Mouse (Mus musculus): ENCODE data around the gene Slc22a8. TPM values are rescaled to one million over a fixed set of nuclear protein-coding genes. Genes with fewer than 3 reads are reported as not detected.

The Slc22a8 gene
- polyA plus RNA-seq, 1 experiment, result not detected

DNA sequence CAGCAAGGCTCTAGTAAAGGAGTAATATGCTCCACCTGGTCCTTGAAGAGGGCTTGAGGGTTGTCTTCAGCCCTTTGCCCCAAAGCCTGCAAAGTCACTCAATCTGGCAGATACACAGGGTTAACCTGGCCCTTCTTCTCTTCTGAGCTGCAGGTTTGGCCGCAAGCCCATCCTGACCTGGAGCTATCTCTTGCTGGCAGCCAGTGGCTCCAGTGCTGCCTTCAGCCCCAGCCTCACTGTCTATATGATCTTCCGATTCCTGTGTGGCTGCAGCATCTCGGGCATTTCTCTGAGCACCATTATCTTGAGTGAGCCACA is 14.1 kb downstream of the Slc22a8 start:
- WGBS, result 93% methylated on average over 3 of the region's 3 CpGs
- H3K27ac ChIP-seq (ENCODE audit: insufficient read depth, low read depth, low read length), result no peak overlapping the region
- H3K4me1 ChIP-seq (ENCODE audit: control insufficient read depth, insufficient read depth, low read length), result no peaks in the 10 kb centered on the region
- TF ChIP-seq POLR2A (IDR thresholded peaks at IDR 0.05; ENCODE audit: insufficient read depth, low read depth, low read length) (no peak), CTCF (IDR thresholded peaks at IDR 0.05; ENCODE audit: insufficient read depth, low read depth, low read length) (no peak)
- H3K4me3 ChIP-seq (ENCODE audit: insufficient read depth, low read depth, low read length), result no peak overlapping the region

DNA sequence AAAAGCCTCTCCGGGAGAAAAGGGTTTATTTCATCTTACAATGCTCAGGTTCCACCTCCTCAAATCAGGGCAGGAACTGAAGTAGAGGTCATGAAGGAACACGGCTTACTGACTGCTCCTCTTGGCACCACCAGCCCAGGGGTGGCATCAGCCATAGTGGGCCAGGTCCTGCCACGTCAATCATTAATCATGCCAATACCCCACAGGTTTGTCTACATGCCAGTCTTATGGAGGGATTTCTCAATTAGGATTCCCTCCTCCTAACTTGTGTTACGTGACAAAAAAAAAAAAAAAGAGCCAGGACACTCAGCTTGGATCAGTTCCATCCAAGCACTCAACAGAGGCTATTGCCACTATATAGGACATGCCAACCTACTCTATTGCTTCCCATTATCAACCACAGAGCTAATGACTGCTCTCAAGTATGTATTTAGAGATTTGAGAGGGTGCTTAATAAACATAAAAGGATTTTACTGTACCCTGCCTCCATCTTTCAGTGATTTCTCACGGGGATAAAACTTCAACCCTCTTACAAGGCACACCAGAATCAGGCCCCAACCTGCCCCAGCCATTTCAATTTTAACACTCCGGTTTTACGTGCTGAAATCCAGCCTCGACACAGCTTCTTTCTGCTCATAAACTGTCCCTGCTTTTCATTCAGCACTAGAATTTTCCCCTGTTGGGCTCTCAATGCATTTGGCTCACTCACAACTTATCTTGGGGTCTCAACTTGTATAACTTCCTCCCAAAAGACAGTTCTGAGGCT is 20.5 kb downstream of the Slc22a8 start:
- Histone ChIP-seq H3K4me1 (ENCODE audit: control insufficient read depth, insufficient read depth, low read length) (no peaks in the 10 kb centered on the region), H3K27ac (ENCODE audit: insufficient read depth, low read depth, low read length) (no peak overlapping the region), H3K4me3 (ENCODE audit: insufficient read depth, low read depth, low read length) (no peak overlapping the region)
- WGBS, result 82% methylated on average over 8 of the region's 8 CpGs
- TF ChIP-seq POLR2A (IDR thresholded peaks at IDR 0.05; ENCODE audit: insufficient read depth, low read depth, low read length) (no peak), CTCF (IDR thresholded peaks at IDR 0.05; ENCODE audit: insufficient read depth, low read depth, low read length) (no peak)

DNA sequence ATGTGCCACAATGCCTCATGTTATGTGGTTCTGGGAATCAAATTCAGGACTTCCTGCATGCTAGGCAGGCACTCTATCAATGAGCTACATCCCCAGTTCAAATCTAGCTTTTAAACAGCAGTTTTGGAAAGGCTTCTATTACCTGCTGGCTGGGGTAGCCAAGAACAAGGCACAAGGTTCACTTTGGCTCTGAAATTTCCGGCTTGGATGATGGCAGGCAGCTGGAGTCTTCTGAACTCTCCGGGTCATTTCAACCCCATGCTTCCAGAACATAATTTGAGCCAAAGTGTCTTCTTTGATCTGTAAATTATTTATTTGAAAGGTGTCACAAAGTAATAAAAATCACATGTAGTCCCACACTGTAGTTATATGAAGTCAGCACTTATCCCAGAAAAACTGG is 22.1 kb downstream of the Slc22a8 start:
- no peak overlapping the region for H3K27ac ChIP-seq (ENCODE audit: insufficient read depth, low read depth, low read length)
- no peak overlapping the region for H3K4me3 ChIP-seq (ENCODE audit: insufficient read depth, low read depth, low read length)
- no peaks in the 10 kb centered on the region for H3K4me1 ChIP-seq (ENCODE audit: control insufficient read depth, insufficient read depth, low read length)
- 89% methylated on average over 2 of the region's 2 CpGs for WGBS
- TF ChIP-seq POLR2A (IDR thresholded peaks at IDR 0.05; ENCODE audit: insufficient read depth, low read depth, low read length) (no peak), CTCF (IDR thresholded peaks at IDR 0.05; ENCODE audit: insufficient read depth, low read depth, low read length) (no peak)

DNA sequence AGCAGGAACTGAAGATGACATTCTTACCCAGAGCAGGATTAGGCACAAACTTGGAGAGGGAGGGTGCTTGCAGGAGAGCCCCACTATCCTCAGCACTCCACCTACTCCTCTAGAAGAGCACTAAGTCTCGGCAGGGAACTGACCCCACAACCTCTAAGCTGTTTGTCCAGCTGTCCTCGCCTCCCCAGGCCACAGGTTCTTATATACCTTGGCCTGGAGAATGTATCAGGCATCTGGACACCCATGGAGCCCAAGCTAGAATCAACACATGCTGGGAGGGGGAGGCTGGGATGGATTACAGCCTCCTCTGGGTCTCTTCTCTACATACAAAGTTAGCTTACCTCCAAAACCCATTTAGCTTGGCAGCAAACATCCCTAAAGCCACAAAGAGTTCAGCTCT is 23.3 kb downstream of the Slc22a8 start:
- Histone ChIP-seq H3K4me3 (ENCODE audit: insufficient read depth, low read depth, low read length) (no peak overlapping the region), H3K27ac (ENCODE audit: insufficient read depth, low read depth, low read length) (no peak overlapping the region), H3K4me1 (ENCODE audit: control insufficient read depth, insufficient read depth, low read length) (no peaks in the 10 kb centered on the region)
- TF ChIP-seq POLR2A (IDR thresholded peaks at IDR 0.05; ENCODE audit: insufficient read depth, low read depth, low read length) (no peak), CTCF (IDR thresholded peaks at IDR 0.05; ENCODE audit: insufficient read depth, low read depth, low read length) (no peak)
- 77% methylated on average over 2 of the region's 2 CpGs for WGBS

DNA sequence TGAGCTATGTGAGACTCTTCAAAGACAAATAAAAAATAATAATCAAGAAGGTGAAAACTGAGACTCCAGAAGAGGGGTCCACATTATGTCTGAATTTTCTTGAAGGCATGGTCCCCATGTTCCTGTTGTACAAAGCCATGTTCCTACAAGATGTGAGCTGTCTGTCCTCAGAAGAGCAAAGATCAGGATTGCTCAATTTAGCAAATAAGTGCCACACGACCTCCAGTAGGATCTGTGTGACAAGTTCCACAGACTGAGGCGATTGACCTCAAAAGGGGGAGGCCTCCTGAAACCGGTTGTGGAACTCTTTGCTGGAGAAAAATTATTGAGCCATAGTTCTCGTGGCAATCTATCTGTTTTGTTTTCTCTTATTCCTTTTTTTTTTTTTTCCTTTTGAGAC is 25.3 kb downstream of the Slc22a8 start:
- H3K4me1 ChIP-seq (ENCODE audit: control insufficient read depth, insufficient read depth, low read length), result no peaks in the 10 kb centered on the region
- TF ChIP-seq POLR2A (IDR thresholded peaks at IDR 0.05; ENCODE audit: insufficient read depth, low read depth, low read length), result no peak
- TF ChIP-seq CTCF (IDR thresholded peaks at IDR 0.05; ENCODE audit: insufficient read depth, low read depth, low read length), result no peak
- 73% methylated on average over 4 of the region's 4 CpGs for WGBS
- H3K27ac ChIP-seq (ENCODE audit: insufficient read depth, low read depth, low read length), result no peak overlapping the region
- H3K4me3 ChIP-seq (ENCODE audit: insufficient read depth, low read depth, low read length), result no peak overlapping the region

DNA sequence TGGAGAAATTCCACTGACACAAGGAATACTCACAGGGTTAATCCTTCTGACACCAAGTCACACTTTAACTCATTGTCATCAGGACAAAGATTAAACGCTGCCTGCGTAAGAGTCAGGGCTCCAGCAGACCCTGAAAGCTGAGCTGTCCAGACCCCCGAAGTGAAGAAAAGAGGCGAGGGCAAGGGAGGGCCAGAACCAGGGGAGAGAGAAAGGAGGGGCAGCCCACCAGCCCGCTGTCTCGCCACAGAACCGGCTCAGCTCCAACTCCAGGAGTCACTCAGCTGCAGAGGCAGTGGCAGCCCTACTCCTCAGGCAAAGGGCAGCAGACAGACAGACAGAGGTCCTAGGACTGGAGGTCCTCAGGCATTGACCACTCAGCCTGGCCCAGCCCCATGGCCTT is 26.9 kb downstream of the Slc22a8 start, which contains the start of gene Slc22a6:
TSS of gene Slc22a6 (plus strand) at position 136 of the 400 bp plus-strand sequence.
- no peaks in the 10 kb centered on the region for H3K4me1 ChIP-seq (ENCODE audit: control insufficient read depth, insufficient read depth, low read length)
- H3K27ac ChIP-seq (ENCODE audit: insufficient read depth, low read depth, low read length), result no peak within 1 kb of the TSS
- TF ChIP-seq POLR2A (IDR thresholded peaks at IDR 0.05; ENCODE audit: insufficient read depth, low read depth, low read length), result no peak
- TF ChIP-seq CTCF (IDR thresholded peaks at IDR 0.05; ENCODE audit: insufficient read depth, low read depth, low read length), result no peak
- H3K4me3 ChIP-seq (ENCODE audit: insufficient read depth, low read depth, low read length), result no peak within 1 kb of the TSS
- WGBS, result 37% methylated on average over 7 of the region's 7 CpGs

DNA sequence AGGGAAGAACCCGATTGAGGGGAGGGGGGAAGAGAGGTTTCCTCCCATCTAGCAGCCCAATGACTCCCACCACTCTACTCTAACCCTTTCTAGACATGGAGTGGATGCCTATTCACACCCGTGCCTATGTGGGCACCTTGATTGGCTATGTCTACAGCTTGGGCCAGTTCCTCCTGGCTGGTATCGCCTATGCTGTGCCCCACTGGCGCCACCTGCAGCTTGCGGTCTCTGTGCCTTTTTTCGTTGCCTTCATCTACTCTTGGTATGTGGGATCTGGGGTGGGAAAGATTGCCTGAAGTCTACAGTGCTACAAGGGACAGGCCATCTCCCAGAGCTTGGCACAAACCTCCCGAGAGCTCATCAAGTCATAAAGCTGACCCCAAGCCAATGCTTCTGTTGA is 30.0 kb downstream of the Slc22a8 start:
- H3K27ac ChIP-seq (ENCODE audit: insufficient read depth, low read depth, low read length), result no peak overlapping the region
- H3K4me1 ChIP-seq (ENCODE audit: control insufficient read depth, insufficient read depth, low read length), result no peaks in the 10 kb centered on the region
- no peak for TF ChIP-seq POLR2A (IDR thresholded peaks at IDR 0.05; ENCODE audit: insufficient read depth, low read depth, low read length)
- no peak for TF ChIP-seq CTCF (IDR thresholded peaks at IDR 0.05; ENCODE audit: insufficient read depth, low read depth, low read length)
- H3K4me3 ChIP-seq (ENCODE audit: insufficient read depth, low read depth, low read length), result no peak overlapping the region
- 89% methylated on average over 7 of the region's 7 CpGs for WGBS

DNA sequence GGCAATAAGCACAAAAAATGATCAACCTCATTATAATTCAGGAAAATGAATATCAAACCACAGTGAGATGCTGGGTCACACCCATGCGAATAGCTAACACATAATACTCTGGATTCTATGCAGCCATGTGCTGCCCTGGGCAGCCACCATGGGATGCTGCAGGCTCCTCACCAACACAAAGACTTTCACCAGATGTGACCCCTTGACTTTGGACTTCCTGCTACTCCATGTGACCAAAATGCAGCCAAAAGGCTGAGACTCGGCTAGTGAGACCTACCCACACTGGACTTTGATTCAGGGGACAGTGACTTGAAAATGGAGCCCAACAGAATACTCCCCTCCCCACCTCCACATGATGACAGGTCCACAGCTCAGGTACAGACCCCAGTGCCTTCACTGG is 39.2 kb downstream of the Slc22a8 start:
- no peak for TF ChIP-seq CTCF (IDR thresholded peaks at IDR 0.05; ENCODE audit: insufficient read depth, low read depth, low read length)
- no peak for TF ChIP-seq POLR2A (IDR thresholded peaks at IDR 0.05; ENCODE audit: insufficient read depth, low read depth, low read length)
- WGBS, result 78% methylated on average over 2 of the region's 2 CpGs

DNA sequence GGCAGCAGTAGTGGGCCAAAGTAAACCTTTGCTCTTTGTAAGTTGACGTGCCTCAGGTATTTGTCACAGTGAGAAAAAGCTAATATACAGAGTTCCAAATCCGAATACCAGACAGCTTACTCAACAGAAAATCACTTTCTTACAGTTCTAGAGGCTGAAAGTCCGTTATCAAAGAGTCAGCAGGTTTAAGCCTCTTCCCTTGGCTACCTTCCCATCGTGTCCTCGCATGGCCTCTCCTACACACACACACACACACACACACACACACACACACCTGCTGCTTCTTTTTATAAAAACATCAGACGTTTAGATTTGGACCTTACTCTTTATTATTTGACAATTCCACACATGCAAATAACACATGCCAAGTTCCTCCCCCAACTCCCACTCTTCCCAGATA is 39.8 kb downstream of the Slc22a8 start:
- TF ChIP-seq POLR2A (IDR thresholded peaks at IDR 0.05; ENCODE audit: insufficient read depth, low read depth, low read length), result no peak
- no peak for TF ChIP-seq CTCF (IDR thresholded peaks at IDR 0.05; ENCODE audit: insufficient read depth, low read depth, low read length)
- 80% methylated on average over 6 of the region's 6 CpGs for WGBS
- no peak overlapping the region for H3K27ac ChIP-seq (ENCODE audit: insufficient read depth, low read depth, low read length)

More for the DNA sequence above, 39.2 kb downstream of the Slc22a8 start:
- Histone ChIP-seq H3K4me1 (ENCODE audit: control insufficient read depth, insufficient read depth, low read length) (no peaks in the 10 kb centered on the region), H3K27ac (ENCODE audit: insufficient read depth, low read depth, low read length) (no peak overlapping the region), H3K4me3 (ENCODE audit: insufficient read depth, low read depth, low read length) (no peak overlapping the region)

More for the DNA sequence above, 39.8 kb downstream of the Slc22a8 start:
- H3K4me3 ChIP-seq (ENCODE audit: insufficient read depth, low read depth, low read length), result no peak overlapping the region
- H3K4me1 ChIP-seq (ENCODE audit: control insufficient read depth, insufficient read depth, low read length), result no peaks in the 10 kb centered on the region
